Mouse (Mus musculus) left cerebral cortex, postnatal 10 days (tissue): ENCODE measurements around the gene Csnk1g1. TPM values are rescaled to one million over a fixed set of nuclear protein-coding genes. Genes with fewer than 3 reads are reported as not detected.

Source experiments
- DNase-seq, 2 experiments: peaks; one replicate each; pipeline ENCODE4 v3.0.0; 2021 to 2022; ENCODE audit warnings: low spot score in 2 of 2, mixed read lengths in 1 of 2; ENCODE audit errors: extremely low spot score in 1 of 2
- intact Hi-C: fragments of 180-260 bp; cut with DNase I; formaldehyde crosslinking; loops from one replicate; pipeline ENCODE4 v1.15.1; 2025
- total RNA-seq, 2 experiments: library from RNA; stranded (reverse); gene quantifications; 2 replicates each; pipeline ENCODE4 v1.2.3; 2021

Csnk1g1 gene
- 10 to 100 TPM; 45.9 to 56.4 TPM for total RNA-seq

DNA sequence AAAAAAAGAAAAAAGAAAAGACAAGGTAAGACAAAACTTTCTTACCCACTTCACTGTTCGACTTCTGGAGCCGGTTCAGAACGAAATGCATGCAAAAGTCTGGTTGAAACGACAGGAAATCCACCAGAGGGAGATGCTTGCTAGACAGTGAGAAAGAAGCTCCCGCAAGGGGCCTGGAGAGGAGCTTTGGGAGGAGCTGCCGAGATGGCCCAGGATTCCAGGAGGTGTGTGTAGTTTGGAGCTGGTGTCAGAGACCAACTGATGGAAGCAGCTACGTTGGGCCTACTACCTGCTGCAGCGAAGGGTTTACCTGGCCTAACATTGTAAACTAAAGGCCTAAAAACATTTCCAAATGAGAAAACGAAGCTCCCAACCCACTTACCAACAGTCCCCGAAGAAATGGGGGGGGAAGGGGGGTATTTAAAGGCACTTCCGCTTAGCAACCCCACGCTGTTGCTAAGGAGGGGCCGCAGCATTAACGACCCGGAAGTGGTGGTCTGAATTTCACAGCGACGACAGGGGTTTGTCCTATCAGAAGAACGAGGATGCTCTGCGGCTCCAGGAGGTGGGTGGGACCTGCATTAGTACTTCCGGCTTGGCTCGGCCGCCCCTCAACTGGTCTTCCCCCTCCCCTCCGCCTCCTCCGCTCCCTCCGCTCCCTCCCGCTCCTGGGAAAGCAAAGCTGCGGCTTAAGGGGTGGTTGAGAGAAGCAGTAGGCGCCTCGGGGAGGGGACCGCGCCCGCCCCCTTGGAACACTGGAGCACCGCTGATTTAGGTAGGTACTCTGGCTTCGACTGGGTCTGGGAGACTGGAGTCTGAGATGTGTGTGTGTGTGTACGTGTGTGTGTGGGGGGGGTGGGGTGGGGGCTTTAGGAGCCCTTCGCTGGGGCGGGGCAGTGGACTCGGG lies at the start of gene Csnk1g1, which contains the start of gene Trip4:
Csnk1g1 (plus strand) TSS at position 531 of the 907 bp plus-strand sequence.
Trip4 (minus strand) TSS at position 401 of the 907 bp plus-strand sequence.
- intact Hi-C loops, result loop anchor here (2.0 kb wide), 1 partner anchor 96 kb away; no protein-coding TSS in a partner anchor
- peak; percentile 97 for DNase-seq

DNA sequence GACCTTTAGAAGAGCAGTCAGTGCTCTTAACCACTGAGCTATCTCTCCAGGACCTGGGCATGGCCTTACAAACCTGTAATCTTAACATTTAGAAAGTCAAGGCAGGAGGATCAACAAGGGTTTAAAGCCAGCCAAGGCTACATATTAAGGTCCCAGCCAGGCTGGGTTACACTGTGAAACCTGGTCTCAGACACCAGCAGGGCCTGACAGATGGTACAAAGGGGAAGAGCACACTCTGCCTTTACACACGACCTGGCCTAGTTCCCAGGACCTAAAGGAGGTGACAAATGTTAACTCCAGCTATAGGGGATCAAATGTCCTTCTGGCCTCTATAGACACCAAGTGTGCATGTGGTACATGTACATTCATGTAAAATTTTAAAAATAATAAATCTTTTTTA lies 49.1 kb upstream of the Csnk1g1 start:
- no peak for DNase-seq
- intact Hi-C loops, result no loop called here

DNA sequence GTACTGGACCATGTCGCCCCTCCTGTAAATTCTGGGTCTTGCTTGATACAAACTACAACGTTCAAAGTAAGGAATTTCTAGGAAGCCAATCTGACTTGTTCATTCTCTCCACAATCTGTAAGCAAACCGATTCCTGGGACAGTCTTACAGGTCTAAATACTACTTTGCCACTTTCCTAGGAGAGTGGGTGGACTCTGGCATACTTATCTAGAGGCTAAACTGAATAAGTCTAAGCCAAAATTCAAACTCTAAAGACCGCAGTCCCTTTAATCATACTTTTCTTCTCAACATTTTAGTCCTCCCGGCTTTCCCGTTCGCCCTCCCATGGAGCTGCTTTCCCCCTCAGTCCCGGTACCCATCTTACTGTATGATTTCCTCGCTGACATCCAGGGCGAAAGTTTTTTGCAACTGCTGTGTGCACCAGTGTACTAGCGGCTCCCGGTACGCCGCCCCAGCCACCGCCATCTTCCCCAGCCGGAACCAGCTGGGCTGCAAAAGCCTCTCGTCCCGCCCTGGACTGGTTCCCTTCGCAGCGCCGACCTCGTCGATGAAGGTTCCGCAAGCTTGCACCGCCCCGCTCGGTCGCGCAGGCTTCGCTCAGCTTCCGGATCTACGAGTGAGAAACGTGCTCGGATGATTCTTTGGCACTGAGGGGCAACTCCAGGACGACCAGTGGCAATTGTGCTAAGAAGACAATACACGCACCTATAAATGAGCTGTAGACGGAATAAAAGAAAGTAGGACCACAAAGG lies 24.0 kb upstream of the Csnk1g1 start:
- intact Hi-C loops, result no loop called here
- DNase-seq, result peak; percentile 86 to 94

DNA sequence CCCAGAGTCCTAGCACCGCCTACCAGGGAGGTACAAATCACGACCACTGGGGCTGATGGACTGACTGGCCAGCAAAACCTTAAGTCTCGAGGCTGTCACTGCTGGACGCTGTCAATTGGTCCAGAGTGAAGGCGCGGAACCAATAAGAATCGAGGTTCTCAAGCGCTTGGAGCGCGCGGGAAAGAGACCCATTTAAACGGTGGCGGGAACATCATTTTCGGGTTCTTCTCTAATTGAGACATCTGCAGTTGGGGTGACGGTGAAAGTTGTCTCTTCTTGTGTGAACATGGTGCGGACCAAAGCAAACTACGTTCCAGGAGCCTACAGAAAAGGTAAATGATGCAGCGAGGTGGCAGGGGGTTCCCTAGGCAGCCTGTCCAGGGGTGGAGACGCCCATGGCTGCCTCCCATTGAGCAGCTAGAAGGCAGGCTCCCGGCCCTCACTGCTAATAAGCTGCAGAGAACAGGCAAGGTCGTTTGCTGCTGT lies 18.5 kb upstream of the Csnk1g1 start, which contains the start of gene Pclaf:
Pclaf (plus strand) TSS at position 95 of the 486 bp plus-strand sequence.
- intact Hi-C loops, result no loop called here
- peak; percentile 61 to 80 for DNase-seq

DNA sequence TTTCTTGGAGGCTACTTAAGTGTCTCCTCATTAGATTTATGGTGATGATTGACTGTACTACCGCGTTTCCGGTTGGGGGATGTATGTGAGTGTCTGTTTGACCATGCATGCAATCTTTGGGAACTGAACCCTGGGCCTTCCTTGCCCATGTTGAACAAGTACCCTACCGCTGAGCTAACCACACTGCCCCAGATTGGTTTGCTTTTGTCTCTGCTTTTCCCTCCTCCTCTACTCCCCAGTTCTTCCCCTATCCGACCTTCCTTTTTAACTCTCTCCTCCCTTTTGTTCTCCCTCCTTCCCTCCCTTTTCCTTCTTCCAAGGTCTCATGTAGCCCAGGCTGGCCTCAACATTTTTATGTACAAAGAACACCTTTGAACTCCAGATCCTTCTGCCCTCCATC lies 17.6 kb upstream of the Csnk1g1 start:
- intact Hi-C loops, result no loop called here
- no peak for DNase-seq

DNA sequence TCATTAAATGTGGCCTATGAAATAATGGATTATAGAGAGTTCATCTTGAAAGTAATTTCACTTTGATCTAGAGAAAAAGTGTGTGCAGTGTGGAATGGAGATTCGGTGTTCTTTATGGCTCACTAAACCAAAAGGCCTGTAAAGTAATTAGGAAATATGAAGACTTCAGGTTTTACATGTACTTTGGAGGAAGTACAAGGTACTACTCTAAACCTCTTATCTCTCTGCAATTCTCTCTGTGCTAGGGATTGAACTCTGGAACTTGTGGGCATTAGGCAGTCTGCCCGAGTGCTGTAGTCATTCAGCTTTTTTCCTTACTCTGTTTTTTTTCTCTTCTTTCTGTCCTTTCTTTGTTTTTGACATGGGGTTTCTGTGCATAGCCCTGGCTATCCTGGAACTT lies 11.7 kb upstream of the Csnk1g1 start:
- intact Hi-C loops, result no loop called here

DNA sequence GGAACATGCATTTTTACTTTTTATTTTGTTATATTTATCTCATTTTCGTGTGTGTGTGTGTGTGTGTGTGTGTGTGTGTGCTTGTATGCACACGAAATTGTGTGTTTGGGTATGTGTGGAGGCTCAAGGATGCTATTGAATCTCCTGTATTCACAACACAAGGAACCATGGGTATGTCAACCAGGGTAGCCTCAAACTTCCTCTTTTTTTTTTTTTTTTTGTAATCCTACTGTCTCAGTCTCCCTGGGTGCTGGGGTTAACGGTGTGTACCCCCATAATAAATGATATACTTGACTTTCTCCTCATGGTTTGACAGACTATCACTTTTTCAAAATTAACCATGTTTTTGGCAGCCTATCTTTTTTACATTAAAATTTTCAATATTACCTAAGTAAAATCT lies 5.8 kb upstream of the Csnk1g1 start:
- intact Hi-C loops, result no loop called here

More for the DNA sequence above, 11.7 kb upstream of the Csnk1g1 start:
- no peak for DNase-seq

DNA sequence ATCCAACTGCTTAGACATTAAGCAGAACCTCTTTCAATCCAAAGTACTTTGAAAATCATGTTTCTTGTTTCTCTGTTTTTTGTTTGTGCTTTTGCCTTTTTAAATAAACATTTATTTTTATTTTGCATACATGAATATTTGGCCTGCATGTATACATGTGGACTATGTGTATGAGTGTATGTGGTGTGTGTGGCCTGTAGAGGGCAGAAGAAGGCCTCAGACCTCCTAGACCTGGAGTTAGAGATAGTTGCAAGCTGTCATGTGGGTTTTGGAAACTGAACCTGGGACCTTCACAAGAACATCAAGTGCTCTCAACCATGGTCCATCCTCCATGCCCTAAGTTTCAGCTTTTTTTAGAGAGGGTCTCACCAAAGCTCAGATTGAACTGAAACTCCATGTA lies 5.3 kb upstream of the Csnk1g1 start:
- DNase-seq, result no peak
- intact Hi-C loops, result no loop called here

More for the DNA sequence above, 5.8 kb upstream of the Csnk1g1 start:
- DNase-seq, result no peak

DNA sequence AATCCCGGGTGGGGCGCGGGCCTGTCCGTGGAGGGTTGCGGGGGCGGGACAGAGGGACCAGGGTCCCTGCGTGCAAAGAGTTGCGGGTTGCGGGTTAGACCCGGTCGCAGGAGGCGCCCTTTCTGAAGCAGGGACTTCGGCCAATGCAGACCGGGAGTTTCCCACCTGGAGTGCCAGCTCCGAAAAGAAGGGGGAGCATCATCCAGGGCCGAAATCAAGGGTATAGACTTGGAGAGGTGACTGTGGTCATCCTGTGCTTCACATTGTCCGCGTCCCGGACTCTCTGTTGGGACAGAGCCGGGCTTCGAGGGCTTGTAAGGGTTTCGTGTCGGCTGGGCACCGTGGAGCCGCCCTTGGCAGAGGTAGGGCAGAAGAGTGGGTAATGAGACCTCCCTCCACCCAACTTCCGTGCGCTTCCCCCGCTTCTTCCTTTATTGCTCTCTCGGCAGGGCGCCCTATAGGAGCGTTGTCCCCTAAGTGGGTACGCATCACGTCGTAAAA lies 627 bp downstream of the Csnk1g1 start:
- intact Hi-C loops, result loop anchor here (2.0 kb wide), 1 partner anchor 95 kb away; no protein-coding TSS in a partner anchor

DNA sequence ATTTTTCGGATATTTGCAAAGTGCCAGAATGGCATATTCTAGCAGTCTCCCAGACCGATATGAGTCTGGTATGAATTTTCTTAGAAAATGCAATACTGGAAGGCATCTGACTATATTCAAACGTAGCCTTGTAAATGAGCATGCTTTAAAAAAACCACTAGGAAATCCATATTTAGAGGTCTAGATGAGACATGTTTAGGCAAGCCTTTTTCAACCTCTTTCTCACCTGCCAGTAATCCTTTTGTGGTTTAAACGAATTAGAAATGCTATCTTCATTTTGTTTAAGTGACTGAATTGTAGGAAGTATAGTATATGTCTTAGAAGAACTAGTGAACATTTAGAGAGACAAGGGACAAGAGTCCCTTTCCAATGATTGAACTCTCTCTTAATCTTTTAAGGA lies 1.1 kb downstream of the Csnk1g1 start:
- intact Hi-C loops, result loop anchor here (2.0 to 10.0 kb wide), 2 partner anchors 95 to 195 kb away; no protein-coding TSS in a partner anchor
- no peak for DNase-seq

More for the DNA sequence above, 627 bp downstream of the Csnk1g1 start:
- peak; percentile 27 to 86 for DNase-seq

DNA sequence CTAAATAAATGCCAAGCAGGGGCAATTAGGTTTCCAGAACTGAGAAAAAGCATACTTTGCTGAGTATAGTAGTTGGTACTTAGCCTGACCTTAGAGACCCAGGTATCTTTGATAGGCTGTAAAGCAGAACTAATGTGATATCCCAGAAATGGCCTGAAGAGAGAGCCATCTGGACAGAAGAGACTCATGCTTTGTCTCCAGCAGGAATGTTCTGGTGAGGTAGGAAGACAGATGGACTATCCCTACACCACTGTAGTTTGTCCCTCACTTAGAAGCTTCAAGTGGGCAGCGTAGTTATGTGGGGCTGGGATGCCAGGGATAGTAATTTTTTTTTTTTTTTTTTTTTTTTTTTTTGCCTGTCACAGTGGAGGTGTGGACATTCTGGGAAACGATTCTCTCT lies 5.3 kb downstream of the Csnk1g1 start:
- no peak for DNase-seq
- intact Hi-C loops, result loop anchor here (10.0 kb wide), 1 partner anchor 191 kb away; no protein-coding TSS in a partner anchor

DNA sequence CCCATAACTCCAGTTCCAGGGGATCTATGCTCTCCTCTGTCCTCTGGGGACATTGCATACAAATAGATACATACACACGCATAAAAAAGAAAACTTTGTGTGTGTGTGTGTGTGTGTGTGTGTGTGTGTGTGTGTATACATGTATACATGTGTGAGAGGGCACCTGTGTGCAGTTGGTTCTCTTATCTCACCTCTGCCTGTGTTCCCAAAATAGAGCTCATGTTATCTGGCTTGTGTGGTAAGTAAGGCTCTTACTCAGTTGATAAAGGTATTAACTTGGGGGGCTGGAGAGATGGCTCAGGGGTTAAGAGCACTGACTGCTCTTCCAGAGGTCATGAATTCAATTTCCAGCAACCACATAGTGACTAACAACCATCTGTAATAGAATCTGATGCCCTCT lies 8.3 kb downstream of the Csnk1g1 start:
- no peak for DNase-seq
- intact Hi-C loops, result loop anchor here (10.0 kb wide), 1 partner anchor 188 kb away; no protein-coding TSS in a partner anchor

DNA sequence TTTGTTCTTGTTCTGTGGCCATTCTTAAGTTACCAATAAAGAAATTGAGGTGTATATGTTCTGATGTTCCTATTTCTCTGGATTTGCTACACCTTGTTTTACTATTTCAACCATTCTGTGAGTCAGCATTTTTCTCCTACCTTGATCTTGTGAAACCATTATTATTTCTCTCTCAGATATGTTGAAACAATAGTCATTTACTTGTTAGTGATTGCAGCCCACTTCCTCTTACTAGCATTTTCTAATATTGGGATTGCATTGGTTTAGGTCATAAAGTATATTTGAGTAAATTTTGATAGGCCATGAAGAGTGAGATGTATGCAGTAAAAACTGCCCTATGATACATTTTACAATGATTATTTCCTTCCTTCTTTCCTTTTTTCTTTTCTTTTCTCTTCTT lies 19.7 kb downstream of the Csnk1g1 start:
- DNase-seq, result no peak
- intact Hi-C loops, result no loop called here

DNA sequence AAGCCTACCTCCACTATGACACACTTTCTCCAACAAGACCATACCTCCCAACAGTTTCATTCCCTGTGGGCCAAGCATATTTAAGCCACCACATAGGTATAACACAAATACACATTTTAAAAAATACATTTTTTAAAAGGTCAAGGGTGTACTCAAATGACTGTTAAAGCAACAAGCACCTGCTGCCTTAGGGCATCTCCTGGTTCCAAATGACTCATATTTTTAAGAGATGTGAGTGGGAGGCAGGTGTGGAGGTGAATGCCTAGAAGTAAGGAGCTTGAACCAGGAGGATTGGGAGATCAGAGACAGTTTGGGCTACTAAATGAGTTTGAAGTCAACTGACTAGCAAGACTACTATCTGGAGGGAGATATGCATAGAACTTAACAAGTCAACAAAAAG lies 21.1 kb downstream of the Csnk1g1 start:
- no peak for DNase-seq
- intact Hi-C loops, result no loop called here

DNA sequence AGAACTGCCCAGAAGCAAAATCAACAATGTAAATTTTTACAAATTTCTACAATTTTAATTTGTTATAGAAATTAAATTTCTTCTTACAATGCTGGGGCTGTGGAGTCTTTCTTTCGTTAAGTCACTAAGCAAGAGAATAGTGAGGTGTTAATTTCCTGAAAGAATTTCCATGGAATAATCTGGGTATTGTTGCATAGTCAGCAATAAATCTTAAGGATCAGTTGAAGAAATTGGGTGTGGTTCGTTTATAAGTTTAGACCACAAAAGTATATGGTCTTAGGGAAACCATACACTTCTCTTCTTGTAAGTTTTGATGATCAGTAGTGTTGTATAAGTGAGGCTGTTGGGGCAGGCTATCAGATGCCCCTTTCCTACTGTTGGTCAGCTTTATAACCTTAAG lies 28.8 kb downstream of the Csnk1g1 start:
- intact Hi-C loops, result no loop called here
- DNase-seq, result no peak

DNA sequence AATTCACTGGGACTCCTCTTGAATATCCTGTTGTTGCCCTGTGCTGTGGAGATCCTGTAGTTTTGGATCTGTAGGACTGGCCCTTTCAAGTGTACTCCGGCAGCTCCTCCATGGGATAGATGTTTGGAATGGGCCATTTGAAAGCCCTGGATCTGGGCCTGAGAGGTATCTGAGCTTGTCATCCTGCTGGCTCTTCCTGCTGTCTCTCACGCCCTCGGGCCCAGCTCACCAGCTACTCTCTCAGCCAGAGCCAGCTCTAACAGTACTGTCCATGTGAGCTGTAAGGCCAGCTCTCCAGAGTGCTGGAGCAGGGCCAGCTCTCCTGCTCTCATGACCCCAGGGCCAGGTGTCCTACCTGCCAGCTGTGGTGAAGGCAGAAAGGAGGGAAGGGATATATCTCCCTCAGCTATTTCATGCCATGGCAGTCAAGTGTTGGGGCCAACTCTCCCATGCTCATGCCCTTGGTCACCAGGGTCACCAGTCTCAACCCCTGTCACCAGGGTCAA lies 42.4 kb downstream of the Csnk1g1 start:
- DNase-seq, result peak in 1 of 2 experiments; percentile 19
- intact Hi-C loops, result no loop called here

DNA sequence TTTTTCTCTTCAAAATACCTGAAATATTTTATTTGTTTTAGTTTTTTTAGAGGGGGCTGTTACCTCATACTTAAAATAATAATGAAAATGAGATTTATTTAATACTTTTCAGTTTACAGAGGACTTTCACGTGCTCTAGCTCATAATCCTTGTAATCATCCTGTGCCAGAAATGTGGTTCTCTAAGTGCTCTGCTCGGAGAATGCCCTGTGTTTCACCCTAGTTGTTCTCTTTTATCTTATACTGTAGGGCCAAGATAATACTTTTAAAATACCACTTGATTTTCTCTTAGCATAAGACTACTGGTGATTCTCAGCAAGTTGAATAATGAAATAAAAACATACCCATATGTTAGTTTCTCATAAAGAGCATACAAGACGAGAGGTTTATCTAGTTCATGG lies 61.3 kb downstream of the Csnk1g1 start:
- intact Hi-C loops, result no loop called here
- no peak for DNase-seq

DNA sequence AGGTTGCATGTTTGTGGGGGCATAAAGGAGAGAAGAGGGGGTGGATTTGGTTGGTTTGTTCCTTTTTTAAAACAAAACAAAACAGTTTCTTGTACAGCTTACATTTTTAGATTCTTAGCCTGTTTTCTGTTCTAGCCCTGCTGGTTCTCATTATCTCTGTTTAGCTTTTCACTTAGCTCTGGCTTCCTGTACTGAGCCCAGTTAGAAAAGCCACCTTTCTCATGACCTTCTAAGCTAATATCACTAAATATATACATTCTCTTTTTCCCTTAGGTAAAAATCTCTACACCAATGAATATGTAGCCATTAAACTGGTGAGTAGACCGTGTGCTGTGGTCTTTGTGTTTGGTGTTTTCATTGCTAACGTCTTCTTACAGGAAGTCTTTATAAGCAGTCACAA lies 64.5 kb downstream of the Csnk1g1 start:
- DNase-seq, result no peak
- intact Hi-C loops, result no loop called here

DNA sequence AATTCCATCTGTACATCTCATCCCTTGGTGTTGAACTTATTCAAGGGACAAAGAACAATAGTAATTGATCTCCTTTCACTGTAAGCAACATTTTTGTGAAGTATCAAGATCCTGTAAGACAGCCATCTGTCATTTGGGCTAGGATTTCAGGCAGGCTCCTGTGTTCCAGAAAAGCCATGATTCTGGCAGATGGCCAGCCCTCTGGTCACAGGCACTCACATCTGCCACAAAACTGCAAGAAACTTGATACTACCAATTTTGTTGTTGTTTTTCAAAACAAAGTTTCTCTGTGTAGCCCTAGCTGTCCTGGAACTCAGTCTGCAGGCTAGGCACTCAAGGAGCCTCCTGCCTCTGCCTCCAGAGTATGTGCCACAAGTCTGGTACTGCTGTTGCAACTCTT lies 67.2 kb downstream of the Csnk1g1 start:
- intact Hi-C loops, result no loop called here
- peak in 1 of 2 experiments; percentile 45 for DNase-seq
